Mouse (Mus musculus) cerebral cortex, adult 2 months (tissue): Measurements from ENCODE around the gene Ccl11.

ENCODE experiments used
- WGBS: fragments of 180-500 bp; shearing (Covaris S2); methylation state at CpG from one replicate; pipeline ENCODE4 v1.1.7; 2018; 5-methylcytosine and 5-hydroxymethylcytosine counted together

The Ccl11 gene

DNA sequence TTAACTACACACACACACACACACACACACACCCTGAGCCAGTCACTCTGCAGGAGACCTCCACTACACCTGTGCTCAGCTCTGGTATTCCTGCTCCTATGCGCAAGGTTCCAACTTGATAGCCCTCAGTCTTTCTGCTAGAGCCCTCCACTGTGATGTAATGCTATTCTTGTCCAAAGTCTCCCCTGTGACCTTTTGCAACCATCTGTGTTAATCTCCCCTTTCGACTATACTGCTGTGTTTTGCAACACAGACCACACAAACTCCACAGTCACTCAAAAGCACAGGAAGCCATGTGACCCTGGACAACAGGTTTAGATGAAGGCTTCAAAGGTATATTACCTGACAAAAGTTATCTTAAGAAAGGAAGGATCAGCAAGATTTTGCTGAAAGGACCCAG, 5.8 kb downstream of the Ccl11 start:
- 95% methylated on average over 2 of the region's 2 CpGs for WGBS

DNA sequence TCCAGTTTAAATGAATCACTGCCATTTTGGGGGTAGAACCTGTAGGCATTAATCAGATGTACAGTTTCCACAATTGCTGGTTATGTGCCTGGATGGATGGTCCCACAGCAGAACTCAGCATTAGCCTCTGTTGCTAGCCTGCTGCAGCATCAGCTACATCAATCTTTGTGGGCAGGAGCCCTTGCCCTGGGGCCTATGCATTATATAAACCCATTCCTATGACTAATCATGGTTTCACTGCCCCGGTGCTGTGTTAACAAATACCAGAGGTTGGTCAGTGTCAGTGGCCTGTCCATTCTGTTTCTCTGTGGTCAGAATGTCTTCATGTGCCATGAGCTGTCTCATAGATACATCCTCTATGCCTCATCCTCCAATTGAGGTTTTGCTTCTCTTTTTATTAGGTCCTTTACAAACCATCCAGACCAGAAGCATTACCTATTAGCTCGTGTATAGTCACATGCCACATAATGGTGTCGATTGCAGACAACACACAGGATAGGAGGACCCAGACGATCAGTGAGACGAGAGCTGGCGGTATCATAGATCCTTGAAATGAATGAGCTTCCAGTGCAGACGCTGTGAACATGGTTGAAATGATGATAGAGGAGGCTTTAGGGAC, 9.4 kb downstream of the Ccl11 start:
- WGBS: 88% methylated on average over 7 of the region's 7 CpGs

DNA sequence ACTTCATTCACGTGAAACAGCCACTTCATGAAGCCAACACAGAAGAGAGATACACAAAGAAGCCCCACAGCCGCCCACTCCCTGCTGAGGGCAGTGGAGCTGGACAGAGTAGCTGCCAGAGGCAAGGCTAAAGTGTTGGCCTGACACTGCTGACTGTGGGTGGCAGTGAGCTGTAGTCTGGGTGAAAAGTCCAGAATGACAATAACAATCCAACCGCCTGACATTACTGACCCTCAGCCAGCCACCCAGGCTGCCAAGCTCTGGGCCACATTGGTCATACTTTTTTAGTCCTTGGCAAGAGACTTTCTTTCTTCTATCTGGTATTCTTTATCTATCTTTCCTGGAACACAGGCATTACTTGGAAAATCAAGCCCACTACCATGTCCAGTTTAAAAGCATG, 13.5 kb downstream of the Ccl11 start:
- 83% methylated on average over 3 of the region's 3 CpGs for WGBS

DNA sequence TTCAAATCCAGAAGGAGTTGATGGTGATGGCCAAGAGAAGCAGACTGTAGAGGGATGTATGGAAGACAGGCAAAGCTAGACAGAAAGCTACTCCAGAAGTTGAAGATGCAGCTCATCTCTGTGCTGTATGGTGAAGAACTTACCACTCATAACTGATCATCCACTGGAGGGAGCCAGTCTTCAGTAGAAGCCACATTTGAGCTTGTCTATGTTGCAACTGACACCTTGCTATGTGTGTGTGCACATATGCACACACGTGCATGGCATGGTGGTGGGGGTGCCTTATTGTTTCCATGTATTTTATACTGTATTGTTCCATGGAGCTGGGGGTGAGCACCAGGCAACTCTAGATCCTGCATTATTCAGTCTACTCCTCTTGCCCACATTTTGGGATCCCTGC, 14.8 kb downstream of the Ccl11 start:
- WGBS: 79% methylated on average over 1 of the region's 1 CpGs

DNA sequence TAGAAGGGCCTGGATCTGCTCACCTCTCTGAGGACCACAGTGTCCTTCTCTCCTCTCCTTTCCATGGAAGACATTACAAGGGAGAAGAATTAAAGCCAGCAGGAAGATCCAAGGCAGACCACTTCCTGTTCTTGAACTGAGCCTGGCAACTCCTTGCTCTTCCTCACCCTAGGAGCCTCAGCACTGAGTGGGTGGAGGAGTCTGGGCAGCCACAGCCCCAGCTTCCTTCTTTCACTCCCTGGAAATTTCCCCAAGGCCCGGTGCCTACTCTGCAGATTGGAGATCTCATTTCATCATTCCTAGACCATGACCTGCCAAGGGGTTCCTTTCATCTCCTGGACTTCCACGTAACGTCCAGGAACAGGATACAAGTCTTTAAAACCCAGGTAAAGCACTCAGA, 15.4 kb downstream of the Ccl11 start:
- 88% methylated on average over 3 of the region's 3 CpGs for WGBS

DNA sequence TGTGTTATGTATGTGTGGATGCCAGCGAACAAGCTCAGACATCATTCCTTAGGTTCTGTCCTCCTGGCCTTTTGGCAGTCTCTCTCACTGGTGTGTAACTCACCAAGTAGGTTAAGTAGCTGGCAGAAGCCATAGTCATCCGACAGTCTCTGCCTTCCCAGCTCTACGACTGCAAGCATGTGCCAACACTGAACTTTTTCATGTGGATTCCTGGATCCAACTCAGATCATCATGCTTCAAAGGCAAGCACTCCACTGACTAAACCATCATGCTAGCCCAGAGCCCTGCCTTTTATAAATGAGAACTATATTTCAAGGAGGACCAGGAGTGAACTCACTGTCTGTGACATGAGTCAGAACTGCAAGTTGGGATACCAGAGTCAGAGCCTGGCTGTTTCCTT, 16.1 kb downstream of the Ccl11 start:
- WGBS: 80% methylated on average over 3 of the region's 3 CpGs

DNA sequence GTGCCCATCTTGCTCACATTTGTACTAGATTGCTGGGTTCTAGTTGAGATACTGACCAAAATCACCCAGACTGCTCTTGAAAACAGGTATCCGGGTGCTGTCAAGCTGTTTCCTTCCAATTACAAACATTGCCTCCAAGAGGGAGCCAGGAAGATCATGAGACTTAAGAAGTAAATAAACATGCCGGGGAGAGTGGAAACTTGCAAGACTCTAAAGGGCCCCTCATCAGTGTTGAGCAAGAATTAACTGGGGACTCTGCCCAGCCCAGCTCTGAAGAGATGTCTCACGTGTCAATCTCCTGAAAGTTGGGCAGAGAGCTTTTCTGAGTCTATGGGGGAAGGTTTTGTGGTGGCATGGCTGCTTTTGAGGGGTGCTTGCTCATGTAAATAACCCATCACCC, 19.4 kb downstream of the Ccl11 start:
- 85% methylated on average over 3 of the region's 3 CpGs for WGBS

DNA sequence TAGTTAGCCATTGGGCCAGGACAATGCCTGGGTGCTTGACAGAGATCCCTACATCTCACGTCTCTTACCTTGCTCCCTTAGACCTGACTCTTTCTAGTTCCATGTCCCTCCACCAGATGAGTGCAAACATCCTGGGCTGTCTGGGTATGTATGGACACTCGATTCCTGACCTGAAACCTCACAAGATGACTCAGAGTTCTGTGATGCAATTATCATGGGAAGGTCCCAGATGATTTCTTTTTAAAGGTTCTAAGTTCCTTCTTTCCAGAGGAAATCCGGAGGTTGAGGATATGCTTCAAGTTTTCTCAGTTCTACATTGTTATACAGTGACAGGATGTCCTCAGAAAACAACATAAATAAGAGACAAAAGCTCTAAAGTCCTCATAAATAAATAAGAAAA, 23.2 kb downstream of the Ccl11 start:
- WGBS: 78% methylated on average over 3 of the region's 3 CpGs

DNA sequence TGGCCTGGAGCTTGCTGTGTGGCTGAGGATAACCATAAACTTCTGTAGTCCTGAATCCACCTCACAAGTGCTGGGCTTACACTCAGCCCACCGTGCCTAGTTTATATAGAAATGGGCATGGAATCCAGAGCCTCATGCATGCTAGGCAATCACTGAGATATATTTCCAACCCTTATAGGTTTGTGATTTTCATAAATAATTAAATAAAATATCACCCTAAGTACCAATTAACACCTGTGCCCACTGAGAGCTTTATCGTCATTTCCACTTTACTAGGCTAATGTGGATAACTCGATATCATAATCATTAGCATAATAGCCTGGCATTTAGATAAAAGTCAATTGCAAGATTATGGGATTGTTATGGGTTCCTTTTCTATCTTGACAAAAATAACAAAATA, 26.7 kb downstream of the Ccl11 start:
- 92% methylated on average over 3 of the region's 3 CpGs for WGBS

DNA sequence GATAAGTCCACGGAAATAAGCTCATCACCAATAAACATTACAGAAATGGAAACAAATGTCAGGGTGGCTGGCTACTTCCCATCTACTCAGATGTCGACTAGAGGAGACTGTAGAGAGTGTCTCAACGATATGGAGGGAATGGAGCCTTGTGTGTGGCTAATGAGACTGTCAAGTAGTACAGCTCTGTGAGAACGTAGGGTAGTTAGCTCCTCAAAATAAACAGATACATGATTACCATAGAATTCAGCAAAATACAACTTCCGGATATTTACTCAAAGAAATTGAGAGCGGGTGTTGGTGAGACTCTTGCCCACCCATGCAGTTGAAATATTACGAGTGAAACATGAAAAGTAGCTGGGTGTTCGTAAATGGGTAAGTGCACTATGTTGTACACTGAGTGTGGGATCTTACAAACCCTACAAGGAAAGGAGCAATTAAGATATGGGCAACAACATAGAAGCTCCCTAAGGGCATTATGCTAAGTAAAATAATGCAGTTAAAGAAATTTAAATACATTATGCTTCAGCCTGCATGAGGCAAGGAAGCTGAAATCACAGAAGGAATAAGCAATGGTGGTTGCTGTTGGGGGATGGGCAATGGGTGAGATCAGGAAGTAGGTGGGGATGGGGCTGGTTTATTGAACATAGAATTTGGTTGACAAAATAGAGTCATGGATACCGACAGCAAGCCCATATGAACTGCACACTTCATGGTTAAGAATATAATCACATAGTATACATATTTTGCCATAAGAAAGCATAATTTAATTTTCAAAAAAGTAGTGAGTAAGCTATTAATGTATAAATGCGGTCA, 42.1 kb downstream of the Ccl11 start:
- WGBS: 79% methylated on average over 10 of the region's 10 CpGs

DNA sequence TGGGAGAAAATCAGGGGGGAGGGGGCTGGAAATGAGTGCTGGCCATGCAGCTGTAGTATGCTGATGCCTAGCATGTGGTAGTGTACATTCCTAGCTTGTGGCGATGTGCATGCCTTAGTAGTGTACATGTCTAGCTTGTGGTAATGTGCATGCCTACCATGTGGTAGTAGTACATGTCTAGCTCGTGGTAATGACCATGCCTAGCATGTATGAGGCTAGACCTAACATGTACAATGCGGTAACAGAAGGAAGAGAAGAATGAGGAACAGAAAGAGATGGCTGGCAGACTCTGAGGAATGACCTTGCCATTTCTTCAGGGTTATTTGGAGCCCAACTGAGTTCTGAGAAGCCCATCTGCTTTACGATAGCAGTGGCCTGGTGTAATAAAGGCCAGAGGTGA, 43.5 kb downstream of the Ccl11 start:
- whole genome bisulfite sequencing: 88% methylated on average over 4 of the region's 4 CpGs

DNA sequence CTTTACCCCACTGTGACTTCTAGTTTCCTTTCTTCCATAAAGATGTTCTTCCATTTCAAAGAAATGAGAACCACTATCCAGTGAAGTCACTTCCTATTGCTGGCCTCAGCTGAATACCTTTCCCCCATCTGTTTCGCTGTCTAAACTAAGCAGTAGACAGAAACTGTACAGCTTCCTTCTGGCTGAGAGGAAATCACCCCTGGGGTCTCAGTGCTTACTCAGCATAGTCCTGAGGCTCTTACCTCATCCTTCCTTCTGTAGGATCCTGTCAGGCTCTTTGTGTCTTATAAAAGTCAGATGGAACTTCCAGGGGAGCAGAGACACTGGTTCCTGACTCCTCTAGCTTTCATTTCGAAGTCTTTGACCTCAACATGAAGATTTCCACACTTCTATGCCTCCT, 43.9 kb downstream of the Ccl11 start, which contains the start of gene Ccl12:
Gene Ccl12, plus strand, starts transcription at position 317 of the 400 bp plus-strand sequence.
- WGBS: 71% methylated on average over 2 of the region's 2 CpGs

DNA sequence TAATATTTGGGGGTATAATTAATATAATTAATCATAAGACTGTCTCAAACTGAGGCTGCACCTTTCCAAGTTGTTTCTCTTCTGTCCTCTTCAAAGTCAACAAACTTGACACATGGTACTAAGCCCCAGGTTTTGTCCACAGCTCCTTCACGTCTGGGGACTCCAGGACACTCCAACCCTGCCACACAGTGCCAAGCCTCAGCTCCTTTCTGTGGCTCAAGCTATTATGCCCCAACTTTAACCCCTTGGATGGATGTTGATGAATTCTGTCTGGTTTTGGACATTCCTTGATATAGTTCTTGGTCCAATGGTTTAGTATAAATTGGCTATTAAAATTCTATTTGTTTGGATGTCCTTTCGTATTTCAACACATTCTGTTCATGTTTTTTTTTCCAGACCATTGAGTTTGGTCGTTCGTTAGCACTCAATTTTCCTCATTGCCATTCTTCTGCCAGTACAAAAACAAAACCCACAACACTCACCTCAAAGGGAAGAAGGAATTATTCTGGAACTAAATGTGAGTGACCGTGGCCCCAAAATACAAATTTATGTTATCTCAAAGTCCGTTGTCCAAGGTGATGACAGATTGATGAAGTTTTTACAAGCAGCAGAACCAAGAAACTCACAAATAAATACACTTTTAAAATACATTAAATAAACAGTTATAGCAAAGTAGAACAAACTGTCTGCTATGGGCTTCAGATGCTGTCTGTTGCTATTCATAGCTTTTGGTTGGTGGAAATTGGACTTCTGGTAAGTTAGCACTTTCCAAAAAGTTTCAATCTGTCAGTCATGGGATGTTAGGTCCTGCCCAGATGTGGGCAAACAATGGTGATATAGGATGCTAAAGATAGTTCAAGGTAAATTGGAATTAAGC, 53.0 kb downstream of the Ccl11 start:
- 64% methylated on average over 6 of the region's 6 CpGs for WGBS
